Mouse (Mus musculus): Measurements from ENCODE around the gene Med27. TPM values are rescaled to one million over a fixed set of nuclear protein-coding genes. Genes with fewer than 3 reads are reported as not detected.

Med27 gene
- polyA plus RNA-seq, 1 experiment from 2014 or later = 34.4 TPM

DNA sequence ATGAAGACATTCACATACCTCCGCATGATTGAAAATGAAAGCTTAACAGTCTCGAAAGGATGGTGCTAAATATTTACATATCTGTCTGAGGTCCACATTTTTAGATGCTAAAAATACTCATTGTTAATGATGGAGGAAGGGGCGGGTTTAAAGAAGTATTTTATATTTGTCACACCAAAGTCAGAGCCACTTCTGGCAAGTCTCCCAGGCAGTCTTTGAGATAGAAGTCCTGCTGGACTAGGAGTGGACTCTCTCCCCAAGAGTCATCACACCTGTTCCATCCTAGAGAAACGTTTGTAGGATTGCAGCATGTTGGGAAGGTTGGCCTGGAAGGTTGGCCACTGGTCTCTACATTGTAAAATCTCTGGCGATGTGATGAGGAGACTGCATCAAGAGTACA is 90.5 kb downstream of the Med27 start:
- Histone ChIP-seq H3K4me2 (no peak overlapping the region), H3K9ac (no peak overlapping the region), H3K27me3 (replicated peaks) (no peaks in the 10 kb centered on the region), H3K4me3 (no peak overlapping the region), H3K9me3 (no peaks in the 10 kb centered on the region), H3K4me1 (peaks cover 55% of the 10 kb centered on the region), H3K36me3 (no peaks in the 10 kb centered on the region), H3K27ac (replicated peaks) (no peak overlapping the region)
- ATAC-seq (ENCODE audit: extremely low read depth, insufficient number of reproducible peaks, low FRiP score, low TSS enrichment) = no peak
- WGBS = 73% methylated on average over 5 of the region's 5 CpGs

- Histone ChIP-seq H3K4me2 (no peak overlapping the region), H3K27me3 (replicated peaks) (no peaks in the 10 kb centered on the region), H3K9ac (no peak overlapping the region), H3K9me3 (no peaks in the 10 kb centered on the region), H3K36me3 (no peaks in the 10 kb centered on the region), H3K27ac (replicated peaks) (no peak overlapping the region), H3K4me1 (peaks cover 47% of the 10 kb centered on the region), H3K4me3 (no peak overlapping the region)
- no peak for ATAC-seq (ENCODE audit: extremely low read depth, insufficient number of reproducible peaks, low FRiP score, low TSS enrichment)
- 80% methylated on average over 4 of the region's 4 CpGs for WGBS
Observed at GRCm38 (mm10) chr2:29437861-29438529, 91.4 kb downstream of the Med27 start.

DNA sequence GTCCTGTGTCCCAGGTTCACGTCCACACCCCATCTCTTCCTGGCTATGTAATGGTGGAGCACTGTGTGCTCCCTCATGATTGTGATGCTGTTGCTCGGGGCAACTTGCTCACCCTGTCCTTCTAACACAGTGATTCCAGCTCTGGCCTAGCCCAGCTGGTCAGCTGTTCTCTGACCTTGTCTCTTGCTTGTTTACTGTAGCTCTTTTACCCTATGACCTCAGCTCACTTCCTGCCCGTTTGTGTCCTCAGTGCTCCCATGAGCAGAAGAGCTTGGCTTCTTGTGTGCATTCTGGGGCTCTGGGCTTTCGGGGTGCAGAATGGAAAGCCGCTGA is 91.9 kb downstream of the Med27 start:
- H3K9me3 ChIP-seq = no peaks in the 10 kb centered on the region
- ATAC-seq (ENCODE audit: extremely low read depth, insufficient number of reproducible peaks, low FRiP score, low TSS enrichment) = no peak
- H3K27me3 ChIP-seq (replicated peaks) = no peaks in the 10 kb centered on the region
- WGBS = 68% methylated on average over 5 of the region's 5 CpGs
- H3K36me3 ChIP-seq = no peaks in the 10 kb centered on the region
- H3K9ac ChIP-seq = no peak overlapping the region
- H3K27ac ChIP-seq (replicated peaks) = no peak overlapping the region
- peaks cover 50% of the 10 kb centered on the region for H3K4me1 ChIP-seq
- no peak overlapping the region for H3K4me2 ChIP-seq
- no peak overlapping the region for H3K4me3 ChIP-seq

- 53% methylated on average over 1 of the region's 1 CpGs for WGBS
Observed at GRCm38 (mm10) chr2:29438986-29439385, 92.4 kb downstream of the Med27 start.

GRCm38 (mm10) chr2:29439396-29439795 is 92.8 kb downstream of the Med27 start:
- H3K4me2 ChIP-seq = no peak overlapping the region
- 62% methylated on average over 7 of the region's 7 CpGs for WGBS
- H3K9me3 ChIP-seq = no peaks in the 10 kb centered on the region
- no peak overlapping the region for H3K27ac ChIP-seq (replicated peaks)
- ATAC-seq (ENCODE audit: extremely low read depth, insufficient number of reproducible peaks, low FRiP score, low TSS enrichment) = no peak
- H3K9ac ChIP-seq = no peak overlapping the region
- H3K4me3 ChIP-seq = no peak overlapping the region
- no peaks in the 10 kb centered on the region for H3K36me3 ChIP-seq
- no peaks in the 10 kb centered on the region for H3K27me3 ChIP-seq (replicated peaks)
- peaks cover 53% of the 10 kb centered on the region for H3K4me1 ChIP-seq

More at GRCm38 (mm10) chr2:29438986-29439385, 92.4 kb downstream of the Med27 start:
- Histone ChIP-seq H3K9ac (no peak overlapping the region), H3K27ac (replicated peaks) (no peak overlapping the region), H3K9me3 (no peaks in the 10 kb centered on the region), H3K27me3 (replicated peaks) (no peaks in the 10 kb centered on the region), H3K4me2 (no peak overlapping the region), H3K4me3 (no peak overlapping the region), H3K4me1 (peaks cover 53% of the 10 kb centered on the region), H3K36me3 (no peaks in the 10 kb centered on the region)
- no peak for ATAC-seq (ENCODE audit: extremely low read depth, insufficient number of reproducible peaks, low FRiP score, low TSS enrichment)

GRCm38 (mm10) chr2:29439857-29440502 is 93.4 kb downstream of the Med27 start:
- 64% methylated on average over 7 of the region's 7 CpGs for WGBS
- H3K4me3 ChIP-seq = no peak overlapping the region

DNA sequence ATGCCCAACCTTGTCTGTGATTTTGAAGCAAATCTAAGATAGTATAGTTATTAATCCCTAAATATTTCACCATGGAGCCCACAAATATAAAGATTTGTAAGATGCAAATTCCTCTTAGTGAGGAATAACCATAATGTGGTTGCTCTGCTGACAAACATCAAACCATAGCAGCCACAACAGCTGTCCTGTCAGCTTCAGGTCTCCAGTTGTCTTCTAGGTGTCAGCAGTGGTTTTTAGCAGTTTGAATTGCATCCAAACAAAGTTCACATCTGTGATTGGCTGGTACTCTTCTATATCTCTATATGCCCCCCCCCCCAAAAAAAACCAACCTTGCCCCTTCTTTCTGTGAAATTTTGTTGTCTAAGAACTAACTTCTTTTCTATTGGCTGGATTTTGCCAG is 95.7 kb downstream of the Med27 start:
- Histone ChIP-seq H3K9ac (no peak overlapping the region), H3K4me3 (no peak overlapping the region), H3K9me3 (no peaks in the 10 kb centered on the region), H3K27me3 (replicated peaks) (no peaks in the 10 kb centered on the region), H3K36me3 (no peaks in the 10 kb centered on the region), H3K27ac (replicated peaks) (no peak overlapping the region), H3K4me2 (no peak overlapping the region), H3K4me1 (peaks cover 40% of the 10 kb centered on the region)
- ATAC-seq (ENCODE audit: extremely low read depth, insufficient number of reproducible peaks, low FRiP score, low TSS enrichment) = no peak

More at GRCm38 (mm10) chr2:29439857-29440502, 93.4 kb downstream of the Med27 start:
- no peak overlapping the region for H3K9ac ChIP-seq
- H3K27ac ChIP-seq (replicated peaks) = no peak overlapping the region
- no peak for ATAC-seq (ENCODE audit: extremely low read depth, insufficient number of reproducible peaks, low FRiP score, low TSS enrichment)
- H3K27me3 ChIP-seq (replicated peaks) = no peaks in the 10 kb centered on the region
- no peak overlapping the region for H3K4me2 ChIP-seq
- no peaks in the 10 kb centered on the region for H3K36me3 ChIP-seq
- no peaks in the 10 kb centered on the region for H3K9me3 ChIP-seq
- peaks cover 53% of the 10 kb centered on the region for H3K4me1 ChIP-seq

GRCm38 (mm10) chr2:29443626-29444217 is 97.1 kb downstream of the Med27 start:
- Histone ChIP-seq H3K27ac (replicated peaks) (no peak overlapping the region), H3K4me2 (no peak overlapping the region), H3K9ac (no peak overlapping the region), H3K36me3 (no peaks in the 10 kb centered on the region), H3K4me3 (no peak overlapping the region), H3K4me1 (peaks cover 37% of the 10 kb centered on the region), H3K9me3 (no peaks in the 10 kb centered on the region), H3K27me3 (replicated peaks) (no peaks in the 10 kb centered on the region)
- WGBS = 80% methylated on average over 2 of the region's 2 CpGs
- ATAC-seq (ENCODE audit: extremely low read depth, insufficient number of reproducible peaks, low FRiP score, low TSS enrichment) = no peak

DNA sequence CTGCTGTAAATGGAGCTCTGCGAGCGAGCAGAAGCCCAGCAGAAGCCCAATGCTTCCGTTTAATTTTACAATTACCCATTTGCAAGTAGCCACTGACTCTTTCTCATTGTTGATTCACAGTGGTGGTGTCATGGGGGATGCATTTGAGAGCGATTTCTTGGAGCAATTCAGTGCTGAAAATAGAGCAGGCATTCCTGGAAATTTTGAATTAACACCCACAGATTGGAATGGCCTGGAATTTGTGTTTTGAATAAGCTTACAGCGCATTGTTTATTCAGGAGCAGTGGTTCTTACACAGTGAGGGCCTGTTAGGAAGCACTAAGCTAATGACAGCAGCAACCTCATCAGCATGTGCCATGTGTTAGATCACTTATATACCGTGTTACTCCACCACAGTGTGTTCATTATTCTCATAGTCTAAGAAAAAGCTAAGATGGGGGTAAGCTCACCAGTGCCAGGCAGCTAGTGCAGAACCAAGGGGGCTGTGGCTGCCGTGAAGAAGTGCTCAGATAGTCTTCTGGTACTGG is 101.9 kb downstream of the Med27 start:
- H3K27ac ChIP-seq (replicated peaks) = no peak overlapping the region
- H3K4me3 ChIP-seq = no peak overlapping the region
- WGBS = 67% methylated on average over 7 of the region's 7 CpGs
- no peak overlapping the region for H3K4me2 ChIP-seq
- no peaks in the 10 kb centered on the region for H3K9me3 ChIP-seq
- peaks cover 11% of the 10 kb centered on the region for H3K4me1 ChIP-seq
- no peak for ATAC-seq (ENCODE audit: extremely low read depth, insufficient number of reproducible peaks, low FRiP score, low TSS enrichment)
- no peak overlapping the region for H3K9ac ChIP-seq
- no peaks in the 10 kb centered on the region for H3K36me3 ChIP-seq
- H3K27me3 ChIP-seq (replicated peaks) = no peaks in the 10 kb centered on the region

GRCm38 (mm10) chr2:29451368-29451999 is 104.9 kb downstream of the Med27 start:
- H3K9ac ChIP-seq = no peak overlapping the region
- H3K36me3 ChIP-seq = no peaks in the 10 kb centered on the region
- no peak overlapping the region for H3K27ac ChIP-seq (replicated peaks)
- ATAC-seq (ENCODE audit: extremely low read depth, insufficient number of reproducible peaks, low FRiP score, low TSS enrichment) = no peak
- H3K4me3 ChIP-seq = no peak overlapping the region
- H3K27me3 ChIP-seq (replicated peaks) = no peaks in the 10 kb centered on the region
- no peak overlapping the region for H3K4me2 ChIP-seq
- peaks cover 19% of the 10 kb centered on the region for H3K4me1 ChIP-seq
- no peaks in the 10 kb centered on the region for H3K9me3 ChIP-seq
- 79% methylated on average over 14 of the region's 14 CpGs for WGBS

DNA sequence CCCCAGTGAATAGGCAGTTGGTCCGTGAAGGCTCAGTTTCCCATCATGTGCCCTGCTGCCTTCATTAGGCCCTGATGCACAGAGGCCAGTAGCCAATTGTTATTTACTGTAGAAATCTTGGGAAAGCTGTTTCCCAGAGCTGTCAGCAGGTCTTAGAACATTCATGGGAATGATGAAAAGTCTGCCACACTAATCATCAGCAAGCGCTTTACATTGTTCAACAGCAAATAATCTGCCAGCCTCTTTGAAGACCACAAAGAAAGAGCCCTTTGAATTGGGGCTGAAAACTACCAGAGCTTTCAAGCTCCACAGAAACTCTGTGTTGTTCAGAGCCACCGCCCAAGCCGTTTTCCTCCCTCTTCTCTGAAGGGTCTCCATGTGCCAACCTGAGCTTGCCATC is 106.8 kb downstream of the Med27 start:
- Histone ChIP-seq H3K36me3 (no peaks in the 10 kb centered on the region), H3K9me3 (no peaks in the 10 kb centered on the region), H3K9ac (no peak overlapping the region), H3K27ac (replicated peaks) (no peak overlapping the region), H3K4me3 (no peak overlapping the region), H3K4me2 (no peak overlapping the region), H3K4me1 (peaks cover 26% of the 10 kb centered on the region), H3K27me3 (replicated peaks) (no peaks in the 10 kb centered on the region)
- WGBS = 73% methylated on average over 4 of the region's 4 CpGs
- no peak for ATAC-seq (ENCODE audit: extremely low read depth, insufficient number of reproducible peaks, low FRiP score, low TSS enrichment)

Measured in heart, embryonic 13.5 days (tissue).